Mouse (Mus musculus): ENCODE data around the gene Nfkbie.

DNA sequence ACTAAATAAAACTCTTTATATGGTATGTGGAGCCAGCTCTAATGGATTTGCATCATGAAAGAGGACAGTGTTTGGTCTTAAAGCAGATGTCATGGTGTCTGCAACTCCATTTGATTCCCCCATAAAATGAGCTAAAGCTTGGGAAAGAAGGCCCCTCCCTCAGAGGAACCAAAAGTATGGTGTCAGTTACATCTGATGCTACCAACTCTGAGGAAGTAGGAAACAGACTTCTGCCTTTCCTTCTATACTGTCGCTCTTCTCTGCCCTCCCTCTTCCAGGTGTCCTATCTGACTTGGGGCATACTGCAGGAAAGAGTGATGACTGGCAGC lies 10.5 kb downstream of the Nfkbie start:
- TF ChIP-seq CTCF (IDR thresholded peaks at IDR 0.05; ENCODE audit: extremely low read depth, insufficient read depth, insufficient read length, insufficient replicate concordance) (no peak), POLR2A (IDR thresholded peaks at IDR 0.05; ENCODE audit: low read depth, low read length) (no peak)

Measured in spleen, adult 2 months (tissue).